Mouse (Mus musculus) heart, adult 8-10 months (tissue): ENCODE measurements around the gene Dnajb2. TPM values are rescaled to one million over a fixed set of nuclear protein-coding genes. Genes with fewer than 3 reads are reported as not detected.
A peak's percentile ranks its signal among the peaks of the same experiment; 100 is the strongest.

ENCODE experiments used
- DNase-seq: peaks from one replicate; pipeline ENCODE4 v3.0.0; 2022; ENCODE audit warnings: low spot score
- total RNA-seq, 4 experiments: library from RNA; stranded (reverse); gene quantifications; 2 replicates each; pipeline ENCODE4 v1.2.4; 2022

Dnajb2 gene
- total RNA-seq, 4 experiments from 2014 or later, result 102 to 135 (median 117) TPM

DNA sequence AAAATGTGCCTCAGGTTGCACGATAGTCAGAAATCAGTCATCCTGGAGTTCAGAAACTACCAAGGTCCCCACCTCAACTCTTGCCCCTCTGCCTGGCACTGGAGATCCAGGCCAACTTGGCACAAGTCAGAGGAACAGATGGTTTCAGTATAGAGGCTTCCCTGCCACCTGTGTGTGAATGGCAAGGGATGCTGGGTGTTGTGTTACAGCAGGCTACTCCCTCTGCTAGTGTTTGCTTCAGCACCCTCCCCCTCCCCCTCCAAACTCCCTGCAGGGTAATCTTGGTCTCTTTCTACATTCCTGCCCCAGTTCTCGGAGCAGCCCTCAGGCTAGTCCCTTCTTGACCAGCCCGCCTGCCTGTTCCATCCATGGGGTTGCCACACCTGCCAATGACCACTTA, 14.3 kb downstream of the Dnajb2 start:
- no peak for DNase-seq

DNA sequence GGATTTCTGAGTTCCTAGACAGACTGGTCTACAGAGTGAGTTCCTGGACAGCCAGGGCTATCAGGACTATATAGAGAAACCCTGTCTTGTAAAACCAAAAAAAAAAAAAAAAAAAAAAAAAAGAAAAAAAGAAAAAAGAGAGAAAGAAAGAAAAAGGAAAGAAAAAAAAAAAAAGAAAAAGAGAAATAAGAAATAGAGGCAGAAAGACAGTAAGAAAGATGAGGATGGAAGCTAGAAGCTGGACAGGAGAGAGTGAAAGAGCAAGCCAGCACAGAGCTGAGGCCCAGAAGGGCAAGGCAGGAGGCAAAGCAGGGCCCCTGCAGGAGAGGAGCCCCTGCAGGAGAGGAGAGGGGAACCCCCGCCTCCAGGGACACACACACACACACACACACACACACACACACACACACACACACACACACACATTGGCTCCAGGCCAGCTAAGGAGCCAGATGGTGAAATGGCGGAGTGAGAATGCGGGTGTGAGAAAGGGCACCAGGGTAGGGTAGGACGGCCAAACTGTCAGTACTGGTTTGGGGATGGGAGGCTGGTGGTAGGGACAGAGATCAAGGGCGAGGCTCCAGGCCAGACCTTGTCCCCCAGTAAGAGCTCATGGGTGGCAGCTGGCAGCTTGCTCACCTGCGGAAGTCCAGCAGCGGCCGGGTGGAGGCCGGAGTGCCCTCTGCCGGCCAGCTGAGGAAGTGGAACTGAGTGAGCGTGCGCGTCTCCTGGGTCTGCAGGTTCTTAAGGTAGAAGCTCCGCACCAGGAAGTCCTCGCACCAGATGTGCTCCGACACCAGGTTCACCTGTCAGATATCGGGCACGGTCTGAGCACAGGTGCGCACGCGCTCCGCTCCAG, 15.1 kb downstream of the Dnajb2 start:
- DNase-seq, result peak; percentile 75

DNA sequence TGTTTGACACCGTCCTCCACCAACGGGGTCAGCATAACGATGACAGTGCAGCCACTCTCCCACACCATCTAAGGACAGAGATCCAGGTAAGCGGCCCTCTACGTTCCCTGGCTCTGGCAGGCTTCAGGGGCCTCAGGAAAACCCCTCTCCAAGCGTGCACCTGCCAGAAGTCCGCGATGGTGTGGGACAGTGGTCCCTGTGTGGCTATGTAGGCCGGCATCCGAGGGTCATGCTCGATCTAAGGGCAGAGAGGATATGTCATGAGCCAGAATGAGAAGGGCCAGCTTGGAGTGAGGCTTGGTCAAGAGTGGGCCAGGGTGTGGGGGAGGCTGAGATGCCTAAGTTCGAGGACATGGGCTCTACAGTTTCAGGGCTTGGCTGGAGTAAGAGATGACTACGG, 16.1 kb downstream of the Dnajb2 start:
- DNase-seq, result no peak

DNA sequence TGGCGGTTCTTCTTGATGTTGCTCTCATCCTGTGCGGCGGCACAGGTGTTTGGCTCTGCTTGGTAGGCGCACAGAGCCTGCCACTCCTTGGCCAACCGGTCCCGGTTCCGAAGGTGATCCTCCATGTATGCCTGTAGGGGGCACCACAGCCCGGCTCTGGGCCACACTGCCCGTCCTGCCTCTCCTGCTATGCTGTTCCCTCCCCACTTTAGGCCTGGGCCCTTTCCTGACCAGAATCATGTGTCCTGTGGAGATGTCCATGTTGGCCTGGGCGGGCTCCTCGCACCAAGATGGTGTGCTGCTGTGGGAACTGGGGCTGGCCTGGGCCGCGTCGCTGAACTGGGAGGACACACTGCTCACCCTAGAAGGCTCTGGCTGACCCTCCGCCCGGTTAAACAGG, 16.8 kb downstream of the Dnajb2 start:
- no peak for DNase-seq

DNA sequence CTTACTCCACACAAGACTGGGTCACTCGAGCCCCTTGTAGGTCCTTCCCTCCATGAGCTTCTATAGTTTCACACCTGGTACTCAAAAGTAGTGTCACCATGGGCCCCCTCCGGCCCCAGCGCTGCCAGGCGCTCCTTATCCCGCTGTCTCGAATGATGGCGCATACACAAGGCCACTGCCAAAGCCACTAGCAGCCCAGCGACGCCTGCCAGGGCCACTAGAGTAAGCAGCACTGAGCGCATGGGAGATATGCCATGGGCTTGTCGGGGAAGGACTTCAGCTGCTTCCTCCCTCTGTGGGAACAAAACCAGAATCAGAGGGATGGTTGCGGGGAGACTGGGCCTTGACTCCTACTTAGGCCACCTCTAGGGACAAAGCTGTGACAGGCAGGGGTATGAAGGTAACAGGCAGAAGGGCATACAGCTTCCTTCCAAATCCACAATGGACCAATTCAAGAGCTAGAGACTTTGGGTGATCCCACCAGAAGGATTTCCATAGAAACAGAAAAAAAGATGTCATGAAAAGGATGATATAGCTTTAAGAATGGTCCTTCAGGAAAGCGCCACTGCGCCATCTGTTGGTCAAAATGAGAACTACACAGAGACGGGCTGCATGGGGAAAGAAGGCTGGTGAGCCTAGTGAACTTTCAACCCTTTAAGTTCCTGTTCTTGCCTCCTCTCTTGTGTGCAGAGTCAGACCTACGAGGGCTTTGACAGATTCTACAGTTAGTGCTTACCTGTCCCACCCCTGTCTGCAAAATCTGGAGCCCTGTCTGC, 17.8 kb downstream of the Dnajb2 start:
- DNase-seq, result peak; percentile 77

DNA sequence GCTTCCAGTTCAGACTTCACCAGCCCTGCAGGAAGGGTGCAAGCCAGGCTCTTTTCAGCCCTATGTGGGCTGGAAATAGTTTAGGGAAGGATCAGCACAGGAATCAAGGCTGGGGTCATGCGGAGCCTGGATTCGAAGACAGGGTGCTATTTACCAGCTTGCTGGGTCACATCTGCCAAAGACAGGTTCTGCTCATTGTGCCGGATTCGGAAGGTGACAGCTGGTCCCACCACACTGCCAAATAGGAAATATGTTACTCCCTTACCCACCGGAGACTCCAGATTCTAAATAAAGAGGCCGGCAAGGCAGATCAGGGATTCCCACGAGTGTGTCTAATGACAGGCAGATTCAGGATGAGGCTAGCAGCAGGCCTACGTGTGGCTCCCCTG, 18.4 kb downstream of the Dnajb2 start:
- DNase-seq, result no peak

DNA sequence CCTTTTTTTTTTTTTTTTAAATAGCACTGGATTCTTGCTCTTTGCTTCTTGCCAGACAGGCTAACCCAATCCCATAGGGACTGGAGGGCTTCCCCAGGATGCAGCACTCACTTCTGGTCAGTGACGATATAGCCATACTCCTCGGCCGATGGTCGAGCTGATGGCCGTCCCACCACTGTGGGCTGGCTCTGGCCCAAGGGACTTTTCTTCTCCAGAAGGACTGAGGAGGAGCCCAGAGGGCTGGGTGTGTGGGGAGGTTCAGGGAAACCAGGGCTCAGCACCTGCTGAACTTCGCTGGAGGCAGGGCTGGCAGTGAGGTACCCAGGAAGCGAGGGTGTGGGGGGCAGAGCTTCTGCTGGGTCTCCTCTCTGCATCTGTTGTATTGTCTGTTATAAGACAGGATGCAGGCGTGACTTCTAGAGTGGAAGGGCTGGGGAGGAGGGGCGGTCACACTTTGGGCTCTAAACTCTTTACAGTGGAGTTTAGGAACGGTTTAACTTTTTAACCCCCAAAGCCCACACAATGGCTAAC, 19.4 kb downstream of the Dnajb2 start:
- DNase-seq, result no peak

DNA sequence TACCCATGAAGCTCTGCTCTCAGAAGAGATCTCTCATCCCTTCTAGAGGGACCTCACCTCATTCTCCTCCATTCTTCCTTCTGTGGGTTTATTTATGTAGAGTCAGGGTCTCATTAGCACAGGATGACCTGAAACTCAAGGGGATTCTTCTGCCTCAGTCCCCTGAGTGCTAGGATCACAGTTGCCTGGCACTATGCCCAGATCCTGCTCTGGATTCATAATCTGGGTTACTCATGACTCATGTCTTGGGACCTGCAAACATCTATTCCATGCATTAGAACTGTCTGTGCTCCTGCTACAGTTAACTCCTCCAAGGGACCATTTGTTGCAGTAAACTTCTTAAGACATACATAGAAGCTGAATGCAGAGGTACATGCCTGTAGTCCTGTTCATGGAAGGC, 25.1 kb downstream of the Dnajb2 start:
- DNase-seq, result no peak

DNA sequence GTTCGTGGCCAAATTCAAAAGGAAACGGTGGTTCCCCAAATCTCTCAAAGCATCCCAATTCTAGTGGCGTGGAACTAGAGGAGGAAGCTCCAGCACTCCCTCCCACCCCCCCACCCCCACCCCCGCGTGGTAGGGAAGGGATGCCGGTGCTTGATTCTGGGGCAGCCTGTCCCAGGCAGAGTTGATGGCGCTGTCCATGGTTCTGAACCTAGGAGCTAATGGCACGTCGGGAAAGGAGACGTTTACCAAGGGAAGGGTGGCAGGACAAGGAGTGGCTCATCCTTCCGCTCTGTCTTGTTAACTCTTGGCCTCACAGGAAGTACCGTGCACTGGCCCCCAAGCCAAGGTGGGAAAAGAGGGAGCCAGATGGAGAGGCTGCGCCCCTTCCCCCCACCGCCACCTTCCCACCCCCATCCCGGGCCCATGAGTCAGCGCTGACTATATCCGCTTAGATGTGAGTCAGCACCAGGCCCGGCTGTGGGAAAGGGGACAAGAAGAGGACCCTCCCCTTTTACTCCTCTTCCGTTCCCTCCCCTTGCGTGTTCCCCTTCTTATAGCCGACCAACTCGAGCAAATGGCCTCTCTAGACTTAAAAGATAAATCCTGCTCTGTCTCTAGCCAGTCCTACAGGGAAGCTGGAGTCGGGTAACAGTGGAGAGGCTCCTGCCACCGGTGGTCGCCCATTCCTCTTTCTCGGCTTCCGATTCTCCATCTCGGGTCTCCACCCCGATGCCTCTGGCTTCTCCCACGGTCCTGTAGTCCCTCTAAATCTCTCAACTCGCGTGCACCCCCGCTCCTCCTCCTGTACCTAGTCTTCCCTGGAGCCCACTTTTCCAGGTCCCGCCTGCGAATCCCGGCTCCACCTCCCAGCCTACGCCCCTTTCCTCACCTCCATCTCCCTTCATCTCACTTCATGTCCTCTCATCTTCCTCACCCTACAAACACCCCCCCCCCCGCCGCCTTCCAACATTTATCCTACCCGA, 27.1 kb downstream of the Dnajb2 start:
- DNase-seq, result no peak

DNA sequence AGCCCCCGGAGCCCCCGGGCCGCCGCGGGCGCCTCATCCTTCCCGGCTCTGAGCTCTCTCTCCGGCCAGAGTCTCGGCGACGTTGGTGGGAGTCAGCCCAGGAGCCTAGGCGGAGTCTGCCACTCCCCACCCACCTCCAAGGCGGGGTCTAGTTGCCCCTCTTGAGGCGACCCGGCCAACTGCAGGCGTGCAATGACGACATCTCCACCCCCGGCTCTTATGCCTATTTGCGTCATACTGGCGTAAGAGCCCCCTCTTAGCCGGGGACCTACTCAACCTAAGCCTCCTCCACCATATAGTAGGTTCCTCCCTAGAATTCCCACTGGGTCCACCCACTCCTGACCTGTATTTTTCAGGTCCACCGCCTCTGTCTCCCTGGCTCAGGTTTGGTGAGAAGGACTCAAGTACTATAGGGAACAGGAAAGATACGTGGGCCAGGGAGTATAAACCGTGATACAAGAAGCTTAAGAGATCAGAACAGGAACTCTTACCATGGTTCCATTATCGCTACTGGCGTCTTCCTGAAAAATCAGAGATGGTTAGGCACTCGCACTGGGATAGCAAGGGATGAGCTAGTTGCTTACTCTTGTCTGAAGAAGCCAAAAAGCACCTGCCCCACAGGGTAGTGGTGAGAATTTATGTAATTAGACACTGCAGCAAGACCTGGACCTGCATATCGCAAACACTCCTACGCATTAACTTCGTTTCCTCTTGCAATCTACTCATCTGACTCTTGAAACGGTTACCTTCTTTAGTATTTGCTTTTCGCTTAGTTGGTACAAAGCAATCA, 28.1 kb downstream of the Dnajb2 start, which contains the start of gene Ptprn:
Ptprn (minus strand) TSS at position 412 of the 790 bp plus-strand sequence.
- DNase-seq, result no peak

DNA sequence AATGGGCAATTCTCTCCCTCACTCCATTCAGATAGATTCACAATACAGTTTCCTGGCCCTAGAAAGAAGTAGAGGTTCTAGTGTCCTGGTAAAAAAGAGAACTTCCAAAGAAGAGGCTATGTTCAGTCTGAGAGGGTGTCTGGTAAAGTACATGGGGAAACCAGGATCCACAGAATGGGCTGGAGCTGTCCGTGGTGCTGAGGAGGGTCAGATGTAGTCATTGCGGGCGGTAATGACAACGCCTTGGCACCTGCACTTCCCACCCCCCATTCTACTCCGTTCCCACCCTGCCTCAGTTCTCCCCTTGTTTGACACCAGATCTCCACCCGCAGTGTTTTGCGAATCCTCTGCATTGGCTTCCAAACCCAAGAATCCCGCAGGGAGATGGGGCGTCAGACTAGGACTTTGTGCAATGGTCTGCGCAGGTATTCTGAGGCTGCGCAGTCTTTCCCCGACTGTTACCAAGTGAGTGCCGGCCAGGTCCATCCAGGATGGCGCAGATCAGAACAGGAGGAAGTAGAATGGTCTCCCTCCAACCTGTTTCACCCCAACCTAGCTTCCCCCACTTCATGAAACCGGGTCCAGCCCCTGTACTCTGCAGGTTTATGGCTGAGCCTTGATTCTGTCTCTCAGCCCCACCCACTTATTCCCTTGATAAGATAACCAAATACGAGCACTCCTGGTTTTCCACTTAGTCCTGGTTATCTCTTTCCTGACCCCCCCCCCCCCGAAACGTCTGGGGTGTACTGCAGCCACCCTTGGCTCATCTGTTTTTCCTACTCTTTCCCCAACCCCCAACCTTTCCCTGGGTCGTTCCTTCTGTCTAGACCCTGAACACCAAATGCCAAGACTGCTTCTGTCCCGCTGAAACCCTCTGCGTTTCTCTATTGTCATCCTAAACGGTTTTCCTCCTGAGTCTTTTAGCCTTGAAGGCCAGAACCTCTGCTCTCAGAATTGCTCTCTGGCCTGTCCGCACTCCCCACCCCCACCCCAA, 41.3 kb downstream of the Dnajb2 start:
- DNase-seq, result no peak

DNA sequence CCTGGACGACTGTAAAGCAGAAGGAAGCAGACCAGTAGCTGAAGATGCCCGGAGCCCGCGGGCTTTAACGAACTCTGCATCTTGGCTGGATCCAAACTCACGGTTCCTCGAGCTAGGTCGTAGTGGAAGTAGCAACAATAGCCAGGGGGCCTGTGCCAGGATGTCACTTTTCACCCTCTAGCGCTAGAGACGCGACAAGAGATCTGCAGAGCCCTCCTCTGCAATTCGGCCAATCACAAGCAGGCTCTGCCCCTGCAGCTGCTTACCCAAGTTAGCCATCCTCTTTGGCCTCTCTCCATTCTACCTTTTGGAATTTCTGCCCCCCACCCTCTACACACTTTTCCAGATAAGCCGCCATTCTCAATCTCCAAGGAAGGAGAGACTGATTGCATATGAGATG, 42.0 kb downstream of the Dnajb2 start, which contains the start of gene Resp18:
Resp18 (minus strand) TSS at position 188 of the 400 bp plus-strand sequence.
- DNase-seq, result no peak

DNA sequence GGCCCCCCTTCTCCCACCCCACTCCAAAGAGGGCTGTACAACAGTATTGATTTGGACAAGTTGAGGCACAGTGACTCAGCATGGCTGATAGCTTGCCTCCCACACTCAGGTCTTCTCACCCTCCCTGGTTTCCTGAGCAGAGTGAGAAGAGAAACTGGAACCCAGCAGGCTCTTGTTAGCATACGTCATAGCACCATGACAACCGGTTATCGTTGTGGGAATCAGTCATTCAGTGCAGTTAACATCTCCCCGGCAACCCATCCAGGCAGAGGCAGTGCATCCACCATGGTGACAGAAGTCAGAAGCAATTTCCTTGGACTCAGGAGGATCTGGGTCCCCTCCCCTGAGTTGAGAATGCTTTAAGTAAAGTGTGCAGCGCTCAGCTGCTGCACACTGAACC, 46.8 kb downstream of the Dnajb2 start:
- no peak for DNase-seq

DNA sequence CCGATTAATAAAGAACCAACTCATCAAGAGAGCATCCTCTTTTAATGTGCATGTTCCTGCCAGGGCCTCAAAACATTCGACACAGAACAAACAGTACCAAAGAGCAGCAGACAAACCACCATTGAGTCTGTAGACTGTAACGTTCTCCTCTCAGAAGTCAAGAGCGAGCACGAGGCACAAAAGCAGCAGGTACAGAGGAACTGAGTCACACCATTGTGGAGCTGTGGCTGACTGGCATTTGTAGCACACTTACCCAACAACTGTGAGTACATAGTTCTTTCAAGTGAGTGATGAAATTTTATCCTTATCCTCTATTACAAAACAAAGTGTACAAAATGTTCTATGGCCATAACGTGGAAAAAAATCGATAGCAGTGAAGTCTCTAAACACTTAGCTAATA, 48.7 kb downstream of the Dnajb2 start:
- no peak for DNase-seq

DNA sequence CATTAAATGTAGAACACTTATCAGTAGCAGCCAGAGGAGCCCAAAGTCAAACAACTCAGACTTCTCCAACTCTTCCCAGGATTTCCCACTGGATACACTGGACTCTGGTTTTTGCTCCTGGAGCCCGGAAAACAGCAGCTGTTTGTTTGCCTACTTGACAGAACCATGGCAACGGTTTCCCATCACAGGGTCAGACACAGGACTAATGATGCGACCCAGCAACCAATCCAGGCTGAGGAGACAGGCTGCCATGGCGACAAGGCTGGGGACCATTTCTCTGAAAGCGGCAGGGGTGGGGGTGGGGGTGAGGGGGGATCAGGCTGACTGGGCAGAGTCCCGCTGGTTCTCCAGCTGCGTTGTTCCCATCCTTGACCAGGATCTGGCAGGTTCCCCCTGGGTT, 53.2 kb downstream of the Dnajb2 start:
- DNase-seq, result peak; percentile 38

DNA sequence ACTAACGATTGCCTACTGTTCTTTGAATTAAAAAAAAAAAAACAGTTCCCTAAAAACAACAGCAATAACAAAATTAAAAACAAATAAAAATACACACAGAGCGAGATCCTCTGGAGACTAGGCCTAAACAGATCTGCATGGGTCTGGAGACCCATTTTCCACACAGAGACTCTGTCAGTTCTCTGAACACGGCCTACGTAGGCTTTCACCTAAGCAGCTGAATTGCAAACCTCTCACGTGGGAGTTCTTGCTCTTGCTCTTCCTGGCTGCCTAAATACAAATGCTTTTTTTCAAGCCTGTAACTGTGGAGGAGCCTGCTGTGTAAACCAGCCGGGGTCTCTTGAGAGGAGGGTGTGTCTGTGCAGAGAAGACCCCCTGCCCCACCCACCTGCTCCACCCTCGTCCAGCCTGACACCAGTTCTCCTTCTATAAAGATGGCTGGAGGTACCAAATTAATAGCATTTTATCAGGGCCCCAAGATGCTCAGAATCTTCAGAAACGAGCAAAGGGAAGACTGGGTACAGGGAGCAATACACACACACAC, 53.8 kb downstream of the Dnajb2 start:
- DNase-seq, result no peak

DNA sequence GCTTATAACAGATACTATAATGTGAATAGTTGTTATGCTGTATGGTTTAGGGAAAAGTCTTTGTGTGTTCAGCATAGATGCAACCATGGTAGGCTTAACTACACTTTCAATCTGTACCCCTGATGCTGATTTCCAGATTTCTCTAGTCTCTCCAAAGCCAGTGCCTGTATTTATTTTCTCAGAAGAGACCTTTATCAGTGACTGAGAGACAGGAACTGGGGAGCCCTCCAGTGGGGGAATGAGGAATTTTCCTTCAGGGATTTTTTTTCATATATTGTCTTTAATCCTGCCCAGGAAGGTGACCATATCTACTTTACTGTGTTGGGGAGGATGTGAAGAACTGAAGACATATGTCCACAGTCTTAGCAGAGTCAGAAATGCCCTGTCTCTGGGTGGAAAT, 54.4 kb downstream of the Dnajb2 start:
- peak; percentile 21 for DNase-seq

DNA sequence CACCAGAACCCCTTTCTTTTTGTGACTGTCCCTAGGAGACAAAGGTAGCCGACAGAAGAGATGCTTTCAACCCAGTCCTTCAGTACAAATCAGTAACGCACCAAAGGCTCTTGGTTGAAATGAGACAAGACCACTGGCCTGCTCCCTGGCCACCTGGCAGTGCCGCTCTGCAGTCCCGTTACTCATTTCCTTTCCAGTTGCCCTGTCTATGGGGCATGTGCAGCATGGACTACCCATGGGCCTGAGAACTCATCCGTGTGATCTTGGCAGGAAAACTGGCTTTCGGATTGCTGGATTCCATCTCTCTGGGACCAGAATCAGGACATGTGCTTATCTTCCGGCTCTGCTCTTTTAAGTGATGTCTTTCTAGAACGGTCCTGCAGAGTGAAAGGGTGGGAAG, 55.1 kb downstream of the Dnajb2 start:
- DNase-seq, result no peak
